Mouse (Mus musculus) urinary bladder, adult 2 months (tissue): ENCODE data around the gene Cramp1l. TPM values are rescaled to one million over a fixed set of nuclear protein-coding genes. Genes with fewer than 3 reads are reported as not detected.
A peak's percentile ranks its signal among the peaks of the same experiment; 100 is the strongest.
"Not testable (repeated sequence)": the region's sequence is repeated elsewhere in the genome, so short reads cannot be mapped to it uniquely, and the experiment has no call there.

ENCODE experiments used
- DNase-seq: peaks from one replicate; pipeline ENCODE4 v3.0.0; 2022; ENCODE audit warnings: low spot score
- polyA plus RNA-seq: library from polyadenylated mRNA; depleted of rRNA; stranded (reverse); fragments of >200 nt; gene quantifications from 2 replicates; pipeline ENCODE4 v1.2.3, GENCODE M21; 2012; rRNA removed

The Cramp1l gene
- polyA plus RNA-seq, 1 experiment = 16.0 TPM

DNA sequence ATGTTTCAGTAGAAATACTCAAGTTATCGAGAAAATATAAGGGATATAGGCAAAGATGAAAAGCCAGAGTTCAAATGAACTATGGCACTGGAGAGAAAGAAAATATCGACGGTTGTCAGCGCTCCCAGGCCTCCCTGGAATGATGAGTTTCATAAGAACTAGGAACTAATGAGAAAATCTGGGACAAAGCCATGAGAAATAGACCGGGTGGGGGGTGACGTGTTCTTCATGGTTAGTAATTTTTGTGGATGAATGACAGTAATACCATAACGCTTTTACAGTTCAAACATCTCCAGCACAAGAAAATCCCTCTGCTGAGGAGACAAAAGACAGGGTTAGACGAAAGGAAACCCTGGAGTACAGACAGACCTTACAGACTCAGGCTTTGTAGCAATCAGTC lies 56.2 kb downstream of the Cramp1l start:
- no peak for DNase-seq

GRCm38 (mm10) chr17:24953291-24953690 lies 62.3 kb downstream of the Cramp1l start:
- no peak for DNase-seq

GRCm38 (mm10) chr17:24950671-24951070 lies 64.9 kb downstream of the Cramp1l start:
- no peak for DNase-seq

- DNase-seq = no peak
Measured at GRCm38 (mm10) chr17:24948204-24948603, 67.4 kb downstream of the Cramp1l start.

GRCm38 (mm10) chr17:24943589-24943988 lies 72.0 kb downstream of the Cramp1l start:
- DNase-seq = not testable (repeated sequence)

DNA sequence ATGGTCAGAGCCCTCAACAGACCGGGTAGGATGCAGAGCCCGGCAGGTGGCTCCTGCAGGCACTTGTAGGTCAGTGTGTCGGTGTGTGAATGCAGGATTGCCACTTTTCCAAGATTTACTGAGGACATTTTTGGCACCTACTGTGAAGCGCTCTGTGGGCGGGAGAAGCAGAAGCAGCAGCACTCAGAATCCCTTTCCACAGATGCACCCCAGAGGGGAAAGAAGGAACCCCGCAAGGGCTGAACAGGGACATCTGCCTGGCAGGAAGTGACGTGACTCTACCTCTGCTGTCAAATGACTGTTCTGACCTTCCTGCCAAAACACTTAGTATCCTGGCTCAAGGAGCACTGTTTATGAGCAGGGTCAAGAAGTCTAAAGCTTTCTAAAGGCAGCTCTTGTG lies 72.6 kb downstream of the Cramp1l start:
- DNase-seq = no peak

GRCm38 (mm10) chr17:24942453-24942852 lies 73.1 kb downstream of the Cramp1l start:
- not testable (repeated sequence) for DNase-seq

DNA sequence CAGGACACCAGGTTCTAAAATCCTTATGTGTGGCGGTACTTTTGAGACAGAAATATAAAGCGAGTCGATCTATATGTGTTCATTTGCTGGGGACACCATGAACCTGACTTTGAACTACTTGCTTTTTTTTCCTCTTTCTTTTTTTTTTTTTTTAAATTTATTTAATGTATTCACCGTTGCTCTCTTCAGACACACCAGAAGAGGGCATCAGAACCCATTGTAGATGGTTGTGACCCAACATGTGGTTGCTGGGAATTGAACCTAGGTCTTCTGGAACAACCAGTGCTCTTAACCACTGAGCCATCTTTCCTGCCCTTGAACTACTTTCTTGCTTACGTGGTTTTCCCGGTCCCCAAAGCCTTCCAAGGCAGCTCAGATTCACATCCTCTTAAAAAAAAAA lies 78.3 kb downstream of the Cramp1l start:
- no peak for DNase-seq

DNA sequence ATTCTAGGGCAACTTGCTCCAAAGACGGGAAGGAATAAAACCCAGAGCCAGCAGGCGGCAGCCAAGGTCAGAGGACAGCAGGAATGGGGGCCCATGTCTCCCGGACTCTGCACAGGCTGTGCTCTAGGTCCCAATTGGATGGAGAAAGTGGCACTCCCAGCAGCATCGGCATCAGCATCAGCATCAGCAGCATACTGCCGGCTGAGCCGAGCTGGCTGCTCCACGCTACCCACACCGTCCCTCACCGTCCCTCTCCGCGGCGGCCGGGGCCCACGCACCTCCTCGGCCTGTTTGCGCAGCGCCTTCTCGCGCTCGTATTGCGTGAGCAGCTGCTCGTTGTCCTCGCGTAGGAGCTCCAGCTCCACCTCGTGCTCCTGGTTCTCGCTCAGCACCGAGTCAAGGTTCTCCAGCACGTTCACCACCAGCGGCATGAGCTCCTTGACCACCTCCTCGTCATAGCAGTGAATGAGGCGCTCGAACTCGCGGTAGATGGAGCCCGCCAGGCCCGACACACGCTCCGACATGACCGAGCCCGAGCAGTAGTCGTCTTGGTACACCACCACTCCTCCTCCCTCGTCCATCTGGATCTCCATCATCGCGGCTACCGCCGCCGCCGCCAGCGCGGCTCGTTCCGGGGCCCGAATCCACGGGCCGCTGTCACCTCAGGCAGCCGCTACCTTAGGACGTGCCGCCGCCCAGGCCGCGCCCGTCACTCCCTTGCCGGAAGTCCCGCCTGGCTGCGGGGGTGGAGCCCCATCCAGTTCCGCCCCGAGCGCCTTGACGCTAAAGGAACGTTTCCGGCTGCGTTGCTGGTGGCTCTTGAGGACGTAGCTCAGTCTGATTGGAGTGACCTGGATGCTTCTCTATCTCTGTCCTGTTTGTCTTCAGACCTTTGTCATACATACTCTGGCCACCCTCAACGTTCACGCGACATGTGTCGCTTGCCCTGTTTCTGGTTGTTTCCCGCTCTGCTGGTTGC lies 79.0 kb downstream of the Cramp1l start, which contains the start of gene Mapk8ip3:
Gene Mapk8ip3, minus strand, starts transcription at position 719 of the 979 bp plus-strand sequence.
- peak; percentile 91 for DNase-seq

- no peak for DNase-seq
Measured at GRCm38 (mm10) chr17:24935666-24936065, 79.9 kb downstream of the Cramp1l start.

GRCm38 (mm10) chr17:24934926-24935325 lies 80.7 kb downstream of the Cramp1l start:
- DNase-seq = no peak

DNA sequence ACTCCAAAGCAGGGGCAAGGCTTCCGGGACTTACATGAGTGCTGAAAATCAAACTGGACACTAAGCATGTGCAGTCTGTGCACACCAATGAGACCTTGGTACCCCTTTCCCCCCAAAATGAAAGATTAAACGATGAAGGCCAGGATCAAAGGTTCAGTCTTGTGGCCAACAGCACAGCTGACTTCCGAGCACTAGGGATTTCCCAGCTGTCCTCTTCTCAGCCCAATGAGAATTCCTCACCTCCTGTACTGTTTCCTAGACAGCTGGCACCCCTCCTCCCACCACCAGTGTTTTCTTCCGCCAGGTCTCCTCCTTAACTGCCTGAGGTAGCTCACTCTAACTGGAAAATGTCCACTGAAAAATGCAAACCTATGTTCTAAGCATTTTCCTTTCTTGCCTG lies 82.4 kb downstream of the Cramp1l start:
- no peak for DNase-seq

DNA sequence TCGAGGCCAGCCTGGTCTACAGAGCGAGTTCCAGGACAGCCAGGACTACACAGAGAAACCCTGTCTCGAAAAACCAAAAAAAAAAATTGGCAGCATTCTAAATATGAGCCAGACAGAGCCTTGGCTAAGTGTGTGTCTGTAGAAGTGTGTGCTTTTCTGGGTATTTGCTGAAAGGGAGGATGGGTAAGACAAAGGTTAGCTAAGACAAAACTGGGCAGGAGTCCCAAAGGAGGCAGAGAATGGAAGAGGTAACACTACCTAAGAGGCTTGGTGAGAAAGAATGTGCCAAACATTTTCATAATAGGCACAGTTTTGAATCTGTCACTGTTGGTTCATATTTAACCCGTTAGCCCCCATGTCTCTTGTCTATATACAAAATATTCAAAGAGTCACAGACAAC lies 83.2 kb downstream of the Cramp1l start:
- no peak for DNase-seq

DNA sequence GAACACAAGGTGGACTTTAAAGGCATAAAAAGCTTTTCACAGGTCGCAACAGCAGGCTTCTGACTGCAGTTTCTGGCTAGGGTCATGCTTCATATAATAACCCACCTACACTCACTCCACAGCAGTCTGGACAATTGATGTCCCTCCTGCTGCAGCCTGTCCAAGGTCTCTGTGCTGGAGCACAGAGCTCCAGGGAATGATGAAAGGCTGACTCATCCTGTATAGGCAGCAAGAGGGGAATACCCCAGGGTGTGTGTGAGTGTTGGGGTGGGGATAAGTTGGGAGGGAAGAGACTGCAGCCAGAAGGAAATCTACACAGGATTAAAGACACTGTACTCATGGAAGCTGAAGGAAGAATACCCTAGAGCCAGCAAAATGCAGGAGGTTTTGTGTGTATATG lies 86.1 kb downstream of the Cramp1l start:
- no peak for DNase-seq

DNA sequence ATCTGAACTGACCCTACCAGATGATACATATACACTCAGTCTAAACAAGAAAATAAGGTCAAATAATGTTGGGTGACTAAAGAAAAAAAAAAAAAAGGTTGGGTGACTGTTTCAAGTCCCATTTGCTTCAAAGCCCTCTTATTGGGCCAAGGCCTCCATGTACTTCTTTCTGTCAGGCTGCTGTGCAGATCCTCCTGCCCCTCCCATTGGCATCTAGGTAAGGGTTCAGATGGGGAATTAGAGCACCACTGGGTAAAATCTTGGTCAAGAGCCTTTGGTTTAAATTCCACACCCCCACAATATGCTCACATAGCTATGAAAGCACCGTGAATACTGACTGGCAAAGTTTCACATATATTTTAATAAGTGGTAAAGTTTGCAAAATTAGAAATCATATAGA lies 92.3 kb downstream of the Cramp1l start:
- DNase-seq = no peak

DNA sequence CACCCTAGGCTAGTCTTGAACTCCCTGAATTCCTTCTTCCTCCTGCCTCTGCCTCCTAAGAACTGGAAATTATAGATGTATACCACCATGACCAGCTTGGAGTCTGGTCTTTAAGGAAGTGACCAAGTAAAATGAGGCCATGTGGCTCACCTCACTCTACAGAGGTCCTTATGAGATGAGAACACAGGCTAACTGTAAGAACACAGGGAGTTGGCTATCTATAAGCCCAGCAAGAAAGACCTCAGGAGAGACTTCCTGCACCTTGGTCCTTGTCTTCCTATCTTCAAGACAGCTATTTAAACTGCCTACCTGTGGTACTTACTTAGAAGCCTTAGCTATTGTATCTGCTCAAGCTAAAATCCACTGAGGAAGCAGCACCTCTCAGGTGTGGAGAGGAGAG lies 101.6 kb downstream of the Cramp1l start:
- no peak for DNase-seq

Other genes starting within 250 kb of the Cramp1l start
- 0.75 and 0.83 TPM in 2 replicates for gene Meiob, start 211.5 kb downstream of the Cramp1l start, polyA plus RNA-seq
- gene Hagh, start 175.6 kb downstream of the Cramp1l start, polyA plus RNA-seq = 52.8 and 75.6 TPM in 2 replicates
- gene Fahd1, start 165.4 kb downstream of the Cramp1l start, polyA plus RNA-seq = 20.5 and 21.0 TPM in 2 replicates
- 0.94 and 1.7 TPM in 2 replicates for gene Igfals, start 149.8 kb downstream of the Cramp1l start, polyA plus RNA-seq
- gene Nubp2, start 129.4 kb downstream of the Cramp1l start, polyA plus RNA-seq = 17.6 and 22.4 TPM in 2 replicates
- gene Spsb3, start 129.1 kb downstream of the Cramp1l start, polyA plus RNA-seq = 30.2 and 34.8 TPM in 2 replicates
- 34.7 and 40.0 TPM in 2 replicates for gene Eme2, start 120.7 kb downstream of the Cramp1l start, polyA plus RNA-seq
- gene Mrps34, start 120.7 kb downstream of the Cramp1l start, polyA plus RNA-seq = 75.8 and 85.5 TPM in 2 replicates
- gene Nme3, start 119.3 kb downstream of the Cramp1l start, polyA plus RNA-seq = 64.2 and 64.4 TPM in 2 replicates
- 86.0 and 88.1 TPM in 2 replicates for gene Mapk8ip3, start 78.8 kb downstream of the Cramp1l start, polyA plus RNA-seq
- gene Jpt2, start 55.1 kb downstream of the Cramp1l start, polyA plus RNA-seq = 17.8 and 22.6 TPM in 2 replicates
- gene Ift140, start 297 bp upstream of the Cramp1l start, polyA plus RNA-seq = 11.9 and 12.7 TPM in 2 replicates
- gene Tmem204, start 67.8 kb upstream of the Cramp1l start, polyA plus RNA-seq = 36.2 and 42.6 TPM in 2 replicates
- 16.8 and 18.5 TPM in 2 replicates for gene Telo2, start 100.2 kb upstream of the Cramp1l start, polyA plus RNA-seq
- gene Ptx4, start 105.0 kb upstream of the Cramp1l start, polyA plus RNA-seq = not detected in 2 replicates
- 34.2 and 35.0 TPM in 2 replicates for gene Clcn7, start 117.6 kb upstream of the Cramp1l start, polyA plus RNA-seq
- 0.18 and 0.19 TPM in 2 replicates for gene Ccdc154, start 146.7 kb upstream of the Cramp1l start, polyA plus RNA-seq
- gene Gm38655, start 159.7 kb upstream of the Cramp1l start, polyA plus RNA-seq = 0.07 TPM in 1 of 2 replicates, not detected in the other
- gene BC003965, start 168.8 kb upstream of the Cramp1l start, polyA plus RNA-seq = 16.5 and 20.9 TPM in 2 replicates
- 15.6 and 16.4 TPM in 2 replicates for gene Unkl, start 172.6 kb upstream of the Cramp1l start, polyA plus RNA-seq
- gene Gnptg, start 224.3 kb upstream of the Cramp1l start, polyA plus RNA-seq = 43.2 and 48.8 TPM in 2 replicates
- gene Tsr3, start 224.4 kb upstream of the Cramp1l start, polyA plus RNA-seq = 28.2 and 35.6 TPM in 2 replicates
- 8.7 and 11.1 TPM in 2 replicates for gene Baiap3, start 240.6 kb upstream of the Cramp1l start, polyA plus RNA-seq